Comparison of ENCODE assay signal across 10 mouse cellular contexts in genomic region chr2:158658822-158659221, GRCm38 (mm10). TPM values are rescaled to one million over a fixed set of nuclear protein-coding genes. Genes with fewer than 3 reads are reported as not detected.
DNase-seq lines count a peak whose midpoint lies in the region; ATAC-seq and TF ChIP-seq lines count a peak whose summit lies in the region.
"Had no signal": no experiment of that assay in that cellular context is flagged by ENCODE, and none has a peak within 500 bp of the region (broad histone marks: within the 10 kb centered on the region; RNA-seq: fewer than 3 reads in every experiment).

No protein-coding gene starts in this region.

- no peak overlapping the region for H3K27ac ChIP-seq in hindbrain, postnatal 0 days
- no peak overlapping the region for H3K27ac ChIP-seq in hindbrain, embryonic 11.5 days (ENCODE audit: low read depth, low read length)
- 0 out of 2 replicates have a peak overlapping the region, but pooled peaks have one; percentile 48 for H3K27ac ChIP-seq in embryonic facial prominence, embryonic 13.5 days
- H3K27ac ChIP-seq in kidney, embryonic 16.5 days (ENCODE audit: low read length), result peak overlapping the region; percentile 69

- WGBS in hindbrain, postnatal 0 days, result 47% methylated on average over 6 of the region's 6 CpGs
- 56% methylated on average over 6 of the region's 6 CpGs for WGBS in hindbrain, embryonic 11.5 days
- 28% methylated on average over 6 of the region's 6 CpGs for WGBS in embryonic facial prominence, embryonic 13.5 days
- 37% methylated on average over 6 of the region's 6 CpGs for WGBS in kidney, embryonic 16.5 days

- no peaks in the 10 kb centered on the region for H3K27me3 ChIP-seq in hindbrain, postnatal 0 days (ENCODE audit: insufficient read depth, low read length)
- H3K27me3 ChIP-seq in hindbrain, embryonic 11.5 days (ENCODE audit: control insufficient read depth, insufficient read depth, low read length), result no peaks in the 10 kb centered on the region
- no peaks in the 10 kb centered on the region for H3K27me3 ChIP-seq in embryonic facial prominence, embryonic 13.5 days
- no peaks in the 10 kb centered on the region for H3K27me3 ChIP-seq in kidney, embryonic 16.5 days (ENCODE audit: insufficient read depth, low read length)

- TF ChIP-seq CTCF in hindbrain, postnatal 0 days (IDR thresholded peaks at IDR 0.05; ENCODE audit: low read depth), result no peak

- no peaks in the 10 kb centered on the region for H3K9me3 ChIP-seq in hindbrain, postnatal 0 days (ENCODE audit: low read length)
- H3K9me3 ChIP-seq in hindbrain, embryonic 11.5 days (ENCODE audit: control insufficient read depth, low read length), result no peaks in the 10 kb centered on the region
- H3K9me3 ChIP-seq in embryonic facial prominence, embryonic 13.5 days, result no peaks in the 10 kb centered on the region
- no peaks in the 10 kb centered on the region for H3K9me3 ChIP-seq in kidney, embryonic 16.5 days (ENCODE audit: low read length)

- H3K9ac ChIP-seq in hindbrain, postnatal 0 days (replicated peaks; ENCODE audit: low read length), result no peak overlapping the region
- H3K9ac ChIP-seq in hindbrain, embryonic 11.5 days (ENCODE audit: low read depth, low read length), result no peak overlapping the region
- H3K9ac ChIP-seq in embryonic facial prominence, embryonic 13.5 days, result no peak overlapping the region
- H3K9ac ChIP-seq in kidney, embryonic 16.5 days (replicated peaks; ENCODE audit: low read length), result no peak overlapping the region

- peak; percentile 51; the same call in 1 of the 2 replicates for ATAC-seq in hindbrain, postnatal 0 days
- no peak for ATAC-seq in hindbrain, embryonic 11.5 days (ENCODE audit: low FRiP score)
- ATAC-seq in embryonic facial prominence, embryonic 13.5 days (ENCODE audit: insufficient number of reproducible peaks, insufficient read depth, low FRiP score, low TSS enrichment, low read depth), result no peak
- peak; percentile 88 for ATAC-seq in kidney, embryonic 16.5 days (ENCODE audit: low FRiP score, low TSS enrichment)

- peak; percentile 31 for DNase-seq in hindbrain, postnatal 0 days (ENCODE audit: low spot score)
- DNase-seq in hindbrain, embryonic 11.5 days (ENCODE audit: low spot score), result no peak
- peak; percentile 83 for DNase-seq in lung, postnatal 36 days
- DNase-seq in left cerebral cortex, adult 18-20 months (ENCODE audit: low spot score in 2 of 2), result no peak
- no peak for DNase-seq in cerebellum, postnatal 25 days
- DNase-seq in cerebellum, postnatal 14 days, result no peak
- DNase-seq: gastrocnemius, postnatal 25 days; thymus, adult 18-20 months had no signal

- H3K36me3 ChIP-seq in hindbrain, postnatal 0 days (ENCODE audit: insufficient read depth, low read length), result no peaks in the 10 kb centered on the region
- no peaks in the 10 kb centered on the region for H3K36me3 ChIP-seq in hindbrain, embryonic 11.5 days (ENCODE audit: control insufficient read depth, insufficient read depth, low read length)
- no peaks in the 10 kb centered on the region for H3K36me3 ChIP-seq in embryonic facial prominence, embryonic 13.5 days
- no peaks in the 10 kb centered on the region for H3K36me3 ChIP-seq in kidney, embryonic 16.5 days (ENCODE audit: insufficient read depth, low read length)

- no peaks in the 10 kb centered on the region for H3K4me1 ChIP-seq in hindbrain, postnatal 0 days (ENCODE audit: insufficient read depth, low read length)
- no peaks in the 10 kb centered on the region for H3K4me1 ChIP-seq in hindbrain, embryonic 11.5 days (replicated peaks; ENCODE audit: control insufficient read depth, insufficient read depth, low read length)
- peaks cover 7% of the 10 kb centered on the region for H3K4me1 ChIP-seq in embryonic facial prominence, embryonic 13.5 days
- H3K4me1 ChIP-seq in kidney, embryonic 16.5 days (ENCODE audit: insufficient read depth, low read length), result no peaks in the 10 kb centered on the region; the same call in 1 of the 2 replicates

- H3K4me2 ChIP-seq in hindbrain, postnatal 0 days (ENCODE audit: low read depth, low read length), result no peak overlapping the region
- H3K4me2 ChIP-seq in hindbrain, embryonic 11.5 days (replicated peaks; ENCODE audit: low read depth, low read length), result no peak overlapping the region
- no peak overlapping the region for H3K4me2 ChIP-seq in embryonic facial prominence, embryonic 13.5 days
- H3K4me2 ChIP-seq in kidney, embryonic 16.5 days (replicated peaks; ENCODE audit: low read depth, low read length), result no peak overlapping the region

- no peak overlapping the region for H3K4me3 ChIP-seq in hindbrain, postnatal 0 days (ENCODE audit: low read length)
- H3K4me3 ChIP-seq in hindbrain, embryonic 11.5 days (ENCODE audit: low read depth, low read length), result no peak overlapping the region
- no peak overlapping the region for H3K4me3 ChIP-seq in embryonic facial prominence, embryonic 13.5 days
- no peak overlapping the region for H3K4me3 ChIP-seq in kidney, embryonic 16.5 days (ENCODE audit: low read length)

RNA-seq across cellular contexts. Expression of gene Ppp1r16b, which starts 6.4 kb away (rescaled TPM):
- total RNA-seq in hindbrain, postnatal 0 days (2014; rRNA removed), result 25.9 and 32.4 TPM in 2 replicates
- 29.7 and 30.3 TPM in 2 replicates for polyA plus RNA-seq in hindbrain, postnatal 0 days (2015; fragmentation: Nextera tagmentation; extraction: Ambion mirVana)
- polyA plus RNA-seq in hindbrain, embryonic 11.5 days (2014; fragmentation: Nextera tagmentation; extraction: Ambion mirVana), result 2.4 and 3.6 TPM in 2 replicates
- polyA plus RNA-seq in embryonic facial prominence, embryonic 13.5 days (2015; fragmentation: Nextera tagmentation; extraction: Ambion mirVana), result 3.2 and 3.6 TPM in 2 replicates
- polyA plus RNA-seq in kidney, embryonic 16.5 days (2015; fragmentation: Nextera tagmentation; extraction: Ambion mirVana), result 14.1 and 17.7 TPM in 2 replicates
- 100 to 1,000 TPM; 124 to 132 TPM for total RNA-seq in left cerebral cortex, adult 18-20 months (2021)

RNA-seq across cellular contexts. Expression of gene Actr5, which starts 34.1 kb away (rescaled TPM):
- total RNA-seq in hindbrain, postnatal 0 days (2014; rRNA removed), result 18.0 and 25.4 TPM in 2 replicates
- 8.0 and 8.6 TPM in 2 replicates for polyA plus RNA-seq in hindbrain, postnatal 0 days (2015; fragmentation: Nextera tagmentation; extraction: Ambion mirVana)
- 13.7 and 16.7 TPM in 2 replicates for polyA plus RNA-seq in hindbrain, embryonic 11.5 days (2014; fragmentation: Nextera tagmentation; extraction: Ambion mirVana)
- 13.1 and 13.5 TPM in 2 replicates for polyA plus RNA-seq in embryonic facial prominence, embryonic 13.5 days (2015; fragmentation: Nextera tagmentation; extraction: Ambion mirVana)
- 5.1 and 9.7 TPM in 2 replicates for polyA plus RNA-seq in kidney, embryonic 16.5 days (2015; fragmentation: Nextera tagmentation; extraction: Ambion mirVana)
- total RNA-seq in left cerebral cortex, adult 18-20 months (2021), result 10 to 100 TPM; 11.3 to 12.1 TPM

RNA-seq across cellular contexts. Expression of gene Slc32a1, which starts 48.3 kb away (rescaled TPM):
- 70.4 and 79.8 TPM in 2 replicates for total RNA-seq in hindbrain, postnatal 0 days (2014; rRNA removed)
- polyA plus RNA-seq in hindbrain, postnatal 0 days (2015; fragmentation: Nextera tagmentation; extraction: Ambion mirVana), result 16.5 and 16.7 TPM in 2 replicates
- polyA plus RNA-seq in hindbrain, embryonic 11.5 days (2014; fragmentation: Nextera tagmentation; extraction: Ambion mirVana), result 1.9 and 2.9 TPM in 2 replicates
- polyA plus RNA-seq in embryonic facial prominence, embryonic 13.5 days (2015; fragmentation: Nextera tagmentation; extraction: Ambion mirVana), result not detected in 2 replicates
- 0.12 TPM in 1 of 2 replicates, not detected in the other for polyA plus RNA-seq in kidney, embryonic 16.5 days (2015; fragmentation: Nextera tagmentation; extraction: Ambion mirVana)
- total RNA-seq in left cerebral cortex, adult 18-20 months (2021), result 100 to 1,000 TPM in 1 of 2 experiments, 10 to 100 TPM in 1; 99.3 to 102 TPM
- total RNA-seq: gastrocnemius, postnatal 25 days had no signal

Comparison
In these comparisons a context has a peak if more than half of its experiments do, and no peak if none do; other contexts are left out.
1. ATAC-seq: peak in hindbrain, postnatal 0 days (single experiment) and kidney, embryonic 16.5 days (single experiment); none in hindbrain, embryonic 11.5 days (single experiment) and embryonic facial prominence, embryonic 13.5 days (single experiment).
2. DNase-seq: peak in hindbrain, postnatal 0 days (single experiment) and lung, postnatal 36 days (single experiment); none in hindbrain, embryonic 11.5 days (single experiment), left cerebral cortex, adult 18-20 months (0 of 2), cerebellum, postnatal 25 days (0 of 2) and cerebellum, postnatal 14 days (0 of 2).
3. H3K27ac ChIP-seq: peak in embryonic facial prominence, embryonic 13.5 days (single experiment) and kidney, embryonic 16.5 days (single experiment); none in hindbrain, postnatal 0 days (single experiment) and hindbrain, embryonic 11.5 days (single experiment).